20 mouse cellular contexts compared by ENCODE assay signal in genomic region chr8:120968308-120968707, GRCm38 (mm10).
DNase-seq lines count a peak whose midpoint lies in the region; ATAC-seq lines count a peak whose summit lies in the region.
"Had no signal": no experiment of that assay in that cellular context is flagged by ENCODE, and none has a peak within 500 bp of the region (broad histone marks: within the 10 kb centered on the region; RNA-seq: fewer than 3 reads in every experiment).

No protein-coding gene starts in this region.

- ATAC-seq in kidney, embryonic 14.5 days (ENCODE audit: low FRiP score, low TSS enrichment), result no peak
- no peak for ATAC-seq in intestine, embryonic 16.5 days
- ATAC-seq: forebrain, embryonic 14.5 days; hindbrain, postnatal 0 days had no signal

- WGBS in heart, embryonic 10.5 days, result 57% methylated on average over 6 of the region's 6 CpGs
- whole genome bisulfite sequencing in kidney, embryonic 14.5 days, result 65% methylated on average over 6 of the region's 6 CpGs
- 57% methylated on average over 6 of the region's 6 CpGs for WGBS in forebrain, embryonic 10.5 days
- 57% methylated on average over 6 of the region's 6 CpGs for WGBS in intestine, embryonic 16.5 days

- no peak overlapping the region for H3K4me2 ChIP-seq in kidney, embryonic 14.5 days (replicated peaks; ENCODE audit: low read depth, low read length)
- H3K4me2 ChIP-seq in intestine, embryonic 16.5 days (ENCODE audit: low read depth, low read length), result no peak overlapping the region
- H3K4me2 ChIP-seq: embryonic facial prominence, embryonic 13.5 days; heart, embryonic 15.5 days; hindbrain, embryonic 13.5 days had no signal

- DNase-seq in heart, adult 8-10 months (ENCODE audit: low spot score), result peak; percentile 16
- DNase-seq in heart, embryonic 10.5 days (ENCODE audit: low spot score), result no peak
- peak; percentile 22 for DNase-seq in kidney, postnatal 10 days
- DNase-seq in 3134 (ENCODE audit: extremely low read depth, insufficient read length, low spot score) (peak; percentile 44), NIH3T3 (ENCODE audit: low read depth) (peak; percentile 51)
- DNase-seq in forebrain, embryonic 10.5 days (ENCODE audit: extremely low spot score, low spot score), result no peak
- DNase-seq: adrenal gland, postnatal 14 days; cerebellum, adult 18-20 months; cerebellum, adult 9-11 months; cerebellum, postnatal 36 days; gastrocnemius, adult 2 months; gastrocnemius, postnatal 25 days; heart, postnatal 14 days had no signal

- no peak overlapping the region for H3K9ac ChIP-seq in kidney, embryonic 14.5 days (ENCODE audit: low read depth, low read length)
- no peak overlapping the region for H3K9ac ChIP-seq in intestine, embryonic 16.5 days (ENCODE audit: low read depth, low read length)
- H3K9ac ChIP-seq: embryonic facial prominence, embryonic 13.5 days; heart, embryonic 15.5 days; hindbrain, embryonic 13.5 days had no signal

- peaks cover 16% of the 10 kb centered on the region for H3K4me1 ChIP-seq in heart, embryonic 10.5 days
- peaks cover 9% of the 10 kb centered on the region; the same call in 1 of the 2 replicates for H3K4me1 ChIP-seq in kidney, embryonic 14.5 days (ENCODE audit: control insufficient read depth, insufficient read depth, low read length)
- H3K4me1 ChIP-seq in forebrain, embryonic 10.5 days, result peaks cover 21% of the 10 kb centered on the region
- H3K4me1 ChIP-seq in intestine, embryonic 16.5 days (ENCODE audit: control insufficient read depth, insufficient read depth, low read length), result peaks cover 17% of the 10 kb centered on the region

- peaks cover 98% of the 10 kb centered on the region for H3K27me3 ChIP-seq in heart, embryonic 10.5 days (ENCODE audit: insufficient read depth, poor library complexity, severe bottlenecking)
- peaks cover 84% of the 10 kb centered on the region for H3K27me3 ChIP-seq in kidney, embryonic 14.5 days (ENCODE audit: control insufficient read depth, insufficient read depth, low read length)
- peaks cover 99% of the 10 kb centered on the region for H3K27me3 ChIP-seq in forebrain, embryonic 10.5 days (ENCODE audit: poor library complexity, severe bottlenecking)
- H3K27me3 ChIP-seq in intestine, embryonic 16.5 days (replicated peaks; ENCODE audit: control insufficient read depth, insufficient read depth, low read length), result peaks cover 17% of the 10 kb centered on the region; the same call in 1 of the 2 replicates

- H3K9me3 ChIP-seq in heart, embryonic 10.5 days, result no peaks in the 10 kb centered on the region
- no peaks in the 10 kb centered on the region for H3K9me3 ChIP-seq in kidney, embryonic 14.5 days (ENCODE audit: control insufficient read depth, low read length)
- no peaks in the 10 kb centered on the region for H3K9me3 ChIP-seq in forebrain, embryonic 10.5 days
- H3K9me3 ChIP-seq in intestine, embryonic 16.5 days (ENCODE audit: control insufficient read depth, low read length), result no peaks in the 10 kb centered on the region
- H3K9me3 ChIP-seq: embryonic facial prominence, embryonic 13.5 days; heart, embryonic 15.5 days; hindbrain, embryonic 13.5 days had no signal

- H3K4me3 ChIP-seq in heart, embryonic 10.5 days, result no peak overlapping the region
- no peak overlapping the region for H3K4me3 ChIP-seq in kidney, embryonic 14.5 days (ENCODE audit: low read length)
- H3K4me3 ChIP-seq in forebrain, embryonic 10.5 days, result no peak overlapping the region
- H3K4me3 ChIP-seq in intestine, embryonic 16.5 days (ENCODE audit: low read length), result no peak overlapping the region
- H3K4me3 ChIP-seq: embryonic facial prominence, embryonic 13.5 days; gastrocnemius, adult 2 months; heart, embryonic 15.5 days; hindbrain, embryonic 13.5 days had no signal

- H3K27ac ChIP-seq in heart, embryonic 10.5 days, result no peak overlapping the region
- no peak overlapping the region for H3K27ac ChIP-seq in kidney, embryonic 14.5 days (ENCODE audit: low read depth, low read length)
- H3K27ac ChIP-seq in forebrain, embryonic 10.5 days, result no peak overlapping the region
- H3K27ac ChIP-seq in intestine, embryonic 16.5 days (ENCODE audit: low read length), result no peak overlapping the region
- H3K27ac ChIP-seq: embryonic facial prominence, embryonic 13.5 days; gastrocnemius, adult 2 months; heart, embryonic 15.5 days; hindbrain, embryonic 13.5 days; hindbrain, postnatal 0 days had no signal

- H3K36me3 ChIP-seq in heart, embryonic 10.5 days, result no peaks in the 10 kb centered on the region
- H3K36me3 ChIP-seq in kidney, embryonic 14.5 days (ENCODE audit: control insufficient read depth, insufficient read depth, low read length), result no peaks in the 10 kb centered on the region
- H3K36me3 ChIP-seq in forebrain, embryonic 10.5 days (replicated peaks), result no peaks in the 10 kb centered on the region
- H3K36me3 ChIP-seq in intestine, embryonic 16.5 days (ENCODE audit: control insufficient read depth, insufficient read depth, low read length), result no peaks in the 10 kb centered on the region
- H3K36me3 ChIP-seq: embryonic facial prominence, embryonic 13.5 days; heart, embryonic 15.5 days; hindbrain, embryonic 13.5 days had no signal

Comparison
In these comparisons a context has a peak if more than half of its experiments do, and no peak if none do; other contexts are left out.
1. DNase-seq: peak in heart, adult 8-10 months (single experiment), kidney, postnatal 10 days (single experiment), 3134 (single experiment) and NIH3T3 (single experiment); none in heart, embryonic 10.5 days (single experiment) and forebrain, embryonic 10.5 days (single experiment).